Mouse (Mus musculus): ENCODE measurements around the gene Rtn1. TPM values are rescaled to one million over a fixed set of nuclear protein-coding genes. Genes with fewer than 3 reads are reported as not detected.

Gene Rtn1
- polyA plus RNA-seq (2012; rRNA removed) = 1.4 and 1.9 TPM in 2 replicates

GRCm38 (mm10) chr12:72408954-72409353, at the start of gene Rtn1:
Gene Rtn1, minus strand, starts transcription at chr12:72409054.
- DNase-seq (ENCODE audit: low read depth) = no peak

GRCm38 (mm10) chr12:72453941-72454340, 45.1 kb upstream of the Rtn1 start:
- no peak for DNase-seq (ENCODE audit: low read depth)

GRCm38 (mm10) chr12:72441839-72442576, 33.2 kb upstream of the Rtn1 start, which contains the start of gene Lrrc9:
Gene Lrrc9, plus strand, starts transcription at chr12:72441866.
- no peak for DNase-seq (ENCODE audit: low read depth)

GRCm38 (mm10) chr12:72438961-72439480, 30.2 kb upstream of the Rtn1 start:
- DNase-seq (ENCODE audit: low read depth) = no peak

- DNase-seq (ENCODE audit: low read depth) = no peak
Measured at GRCm38 (mm10) chr12:72437676-72438341, 29.0 kb upstream of the Rtn1 start.

GRCm38 (mm10) chr12:72433241-72433865, 24.5 kb upstream of the Rtn1 start:
- DNase-seq (ENCODE audit: low read depth) = no peak

- DNase-seq (ENCODE audit: low read depth) = no peak
Measured at GRCm38 (mm10) chr12:72432209-72432608, 23.4 kb upstream of the Rtn1 start.

- DNase-seq (ENCODE audit: low read depth) = no peak
Measured at GRCm38 (mm10) chr12:72427722-72428126, 18.9 kb upstream of the Rtn1 start.

- no peak for DNase-seq (ENCODE audit: low read depth)
Measured at GRCm38 (mm10) chr12:72422681-72423080, 13.8 kb upstream of the Rtn1 start.

GRCm38 (mm10) chr12:72417762-72418161, 8.9 kb upstream of the Rtn1 start:
- no peak for DNase-seq (ENCODE audit: low read depth)

GRCm38 (mm10) chr12:72408111-72408891, 553 bp downstream of the Rtn1 start:
- DNase-seq (ENCODE audit: low read depth) = no peak

GRCm38 (mm10) chr12:72407721-72408110, 1.1 kb downstream of the Rtn1 start:
- DNase-seq (ENCODE audit: low read depth) = no peak

GRCm38 (mm10) chr12:72407146-72407545, 1.7 kb downstream of the Rtn1 start:
- DNase-seq (ENCODE audit: low read depth) = no peak

- no peak for DNase-seq (ENCODE audit: low read depth)
Measured at GRCm38 (mm10) chr12:72405031-72405430, 3.8 kb downstream of the Rtn1 start.

- DNase-seq (ENCODE audit: low read depth) = no peak
Measured at GRCm38 (mm10) chr12:72393046-72393805, 15.6 kb downstream of the Rtn1 start.

GRCm38 (mm10) chr12:72390346-72390745, 18.5 kb downstream of the Rtn1 start:
- no peak for DNase-seq (ENCODE audit: low read depth)

GRCm38 (mm10) chr12:72389377-72390103, 19.3 kb downstream of the Rtn1 start:
- no peak for DNase-seq (ENCODE audit: low read depth)

GRCm38 (mm10) chr12:72388835-72389234, 20.0 kb downstream of the Rtn1 start:
- DNase-seq (ENCODE audit: low read depth) = no peak

GRCm38 (mm10) chr12:72388135-72388534, 20.7 kb downstream of the Rtn1 start:
- DNase-seq (ENCODE audit: low read depth) = no peak

- DNase-seq (ENCODE audit: low read depth) = no peak
Measured at GRCm38 (mm10) chr12:72376309-72376708, 32.5 kb downstream of the Rtn1 start.
